Mouse (Mus musculus): ENCODE measurements at regions not wholly inside any gene's neighbourhood (a gene's known extent, or its start where the extent isn't known, plus 50 kb on each side); places are given as distances from the start of the nearest gene placed in this dataset.

DNA sequence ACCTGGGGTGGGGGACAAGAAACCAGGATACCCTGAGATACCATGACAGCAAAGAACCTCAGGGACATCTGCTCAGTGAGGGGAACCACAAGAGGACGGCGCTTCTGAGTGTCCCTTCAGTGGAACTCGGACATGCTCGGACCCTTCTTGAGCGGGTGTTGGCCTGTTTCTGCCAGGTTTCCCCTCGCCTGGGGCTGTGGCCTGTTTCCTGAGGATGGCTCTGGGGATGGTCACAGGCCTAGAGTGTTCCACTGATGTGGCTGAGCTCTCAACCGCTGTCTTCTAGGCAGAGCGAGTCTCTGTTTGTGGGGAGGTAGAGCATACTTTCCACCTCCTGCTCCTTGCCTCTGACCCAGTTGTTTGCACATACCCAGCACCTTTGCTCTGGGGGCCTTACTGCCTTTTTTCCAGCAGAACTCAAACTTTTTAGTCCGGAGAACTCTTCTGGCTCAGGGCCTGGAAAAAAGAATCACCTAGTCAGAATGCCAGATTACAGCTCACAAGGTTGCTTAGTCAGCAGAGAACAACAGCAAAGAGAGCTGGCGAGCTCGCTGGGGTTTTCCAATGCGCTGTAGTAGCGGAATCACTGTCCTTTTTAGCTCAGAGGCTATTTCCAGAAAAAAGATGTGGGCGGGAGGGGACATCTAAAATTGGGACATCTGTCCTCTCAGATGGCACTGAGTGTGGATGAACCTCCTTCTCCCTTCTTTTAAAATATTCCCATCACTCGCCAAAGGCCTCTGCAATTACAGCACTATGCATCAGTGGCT, 65.3 kb downstream of the Med10 start:
- Histone ChIP-seq H3K4me3 (no peak overlapping the region), H3K27ac (no peak overlapping the region)
- peak; percentile 36 to 44 for DNase-seq (ENCODE audit: low spot score in 2 of 2)
- no peak for TF ChIP-seq CTCF (conservative IDR thresholded peaks at IDR 0.05)

DNA sequence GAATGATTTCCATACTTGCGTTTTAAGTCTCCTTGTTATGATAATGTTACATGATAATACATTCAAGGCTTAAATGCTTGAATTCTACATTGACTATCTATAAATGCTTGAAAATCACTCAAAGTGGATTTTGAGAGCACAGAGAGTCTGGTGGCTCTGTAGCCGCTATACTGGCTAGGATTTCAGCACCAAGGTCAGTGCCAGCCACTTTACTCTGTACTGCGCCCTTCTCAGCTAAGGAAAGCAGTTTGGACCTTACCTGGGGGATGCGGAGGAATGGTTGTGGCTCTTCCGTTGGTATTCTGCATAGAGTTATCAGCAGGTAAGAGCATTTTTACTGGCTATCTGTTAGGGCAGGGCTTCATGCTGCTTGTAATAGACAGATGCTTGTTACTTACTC, 94.3 kb downstream of the Med10 start:
- no peak overlapping the region for H3K27ac ChIP-seq
- no peak for DNase-seq (ENCODE audit: low spot score in 2 of 2)
- H3K4me3 ChIP-seq = no peak overlapping the region
- no peak for TF ChIP-seq CTCF (conservative IDR thresholded peaks at IDR 0.05)

DNA sequence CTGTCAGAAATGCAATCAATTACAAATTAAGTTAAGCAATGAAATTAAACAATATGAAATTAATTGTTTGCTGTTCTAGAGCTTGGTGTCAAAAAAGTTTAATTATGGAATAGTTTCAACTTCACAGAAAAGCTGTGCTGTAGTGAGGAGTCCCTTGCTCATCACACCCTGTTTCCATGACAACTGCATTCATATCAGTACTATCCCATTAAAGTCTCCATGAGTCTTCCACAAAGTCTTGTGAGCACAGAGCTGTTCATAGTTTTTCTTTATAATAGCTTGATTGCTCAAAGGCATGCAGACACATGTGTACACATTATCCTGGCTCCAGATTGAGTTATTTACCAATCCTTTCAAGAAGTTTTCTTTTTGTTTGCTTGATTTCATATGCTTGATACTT, 98.9 kb downstream of the Med10 start:
- Histone ChIP-seq H3K4me3 (no peak overlapping the region), H3K27ac (no peak overlapping the region)
- DNase-seq (ENCODE audit: low spot score in 2 of 2) = no peak
- TF ChIP-seq CTCF (conservative IDR thresholded peaks at IDR 0.05) = no peak

DNA sequence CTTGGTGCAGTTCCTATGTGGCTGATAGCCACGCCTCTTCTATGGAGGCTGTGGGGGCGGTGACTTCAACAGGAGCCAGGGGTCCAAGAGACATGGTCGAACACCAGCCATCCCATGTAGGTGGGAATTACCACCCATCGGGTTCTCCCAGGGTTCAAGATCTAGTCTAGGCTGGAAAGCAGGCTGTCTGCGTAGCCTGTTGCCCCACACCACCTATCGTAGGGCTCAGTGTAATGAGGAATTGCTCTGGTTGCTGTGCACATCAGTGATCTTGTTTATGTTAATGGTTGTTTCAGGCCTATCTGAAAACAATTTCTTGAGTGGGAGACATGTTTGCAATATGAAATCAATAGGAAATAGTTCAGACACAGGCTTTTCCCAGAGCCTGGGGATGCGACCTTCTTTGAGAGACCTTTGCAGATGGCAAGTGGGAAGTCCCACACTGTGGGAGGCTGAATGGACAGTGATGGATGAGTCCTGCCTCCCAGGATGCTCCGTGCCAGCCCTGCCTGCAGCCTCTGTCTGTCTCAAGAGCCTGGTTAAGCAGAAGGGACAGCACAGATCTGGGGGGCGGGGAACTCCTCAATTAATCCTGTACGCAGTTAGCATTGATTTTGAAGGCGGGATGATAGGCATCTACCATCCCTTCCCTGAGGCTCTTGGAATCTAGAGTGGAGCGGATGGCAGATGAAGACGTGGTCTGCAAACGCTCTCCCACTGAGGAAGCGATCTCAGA, 104.8 kb downstream of the Med10 start:
- no peak for TF ChIP-seq CTCF (conservative IDR thresholded peaks at IDR 0.05)
- no peak for DNase-seq (ENCODE audit: low spot score in 2 of 2)
- no peak overlapping the region for H3K4me3 ChIP-seq
- no peak overlapping the region for H3K27ac ChIP-seq

DNA sequence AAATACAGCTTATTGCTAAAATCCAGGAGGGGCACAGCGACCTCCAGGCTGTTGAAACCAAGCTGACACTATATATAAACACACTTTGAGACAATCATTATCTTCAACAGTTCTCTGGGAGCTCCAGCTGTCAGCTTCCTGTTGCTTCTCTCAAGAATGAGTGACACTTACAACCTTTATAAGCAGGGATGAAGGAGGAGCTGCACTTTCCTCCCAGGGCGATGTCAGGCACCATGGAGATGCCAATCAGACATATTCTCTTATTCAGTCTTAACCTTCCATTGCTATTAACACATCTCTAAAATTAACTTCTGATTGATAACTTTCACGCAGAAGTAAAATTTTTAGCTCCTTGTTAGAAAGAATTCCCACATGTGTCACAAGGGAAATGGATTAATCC, 113.6 kb downstream of the Med10 start:
- Histone ChIP-seq H3K4me3 (no peak overlapping the region), H3K27ac (no peak overlapping the region)
- DNase-seq (ENCODE audit: low spot score in 2 of 2) = no peak
- TF ChIP-seq CTCF (conservative IDR thresholded peaks at IDR 0.05) = no peak

DNA sequence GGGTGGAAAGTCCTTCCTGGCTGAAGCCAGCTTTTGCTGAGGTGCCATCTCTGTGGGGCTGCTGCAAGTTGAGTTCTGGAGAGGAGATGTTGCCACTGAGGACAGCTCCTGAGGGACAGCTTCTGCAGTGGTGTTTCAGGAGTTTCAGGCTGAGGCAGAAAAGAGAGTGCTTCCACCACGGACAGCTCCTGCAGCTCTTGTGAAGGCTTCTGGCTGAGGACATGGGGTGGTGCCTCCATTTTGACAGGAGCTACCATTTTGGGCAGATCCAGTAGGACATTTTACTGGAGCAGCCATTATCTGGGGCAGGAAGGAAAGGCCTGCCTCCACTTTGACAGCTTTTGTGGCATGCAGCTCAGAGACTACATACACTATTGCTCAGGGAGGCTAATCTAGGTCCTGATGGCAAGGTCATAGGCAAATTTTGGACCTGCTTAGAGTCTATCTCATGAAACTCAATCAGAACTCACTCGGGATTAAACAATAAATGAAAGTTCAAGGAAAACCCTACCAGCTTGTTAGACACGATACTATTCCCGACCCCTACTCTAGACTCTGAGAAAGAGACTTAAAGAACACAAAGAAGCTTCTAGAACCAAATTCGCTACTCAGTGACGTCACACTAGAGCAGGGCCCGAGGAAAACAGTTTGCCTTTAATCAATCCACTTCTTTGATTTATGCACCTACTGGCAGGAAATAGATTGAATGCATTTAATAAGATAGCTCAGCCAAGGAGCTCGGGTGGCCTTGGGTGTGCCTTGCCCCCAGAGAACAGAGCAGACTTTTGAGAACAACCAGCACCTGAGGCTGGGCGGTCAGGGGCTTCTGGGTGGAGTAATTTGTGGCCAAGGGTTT, 130.7 kb downstream of the Med10 start:
- DNase-seq (ENCODE audit: low spot score in 2 of 2) = no peak
- TF ChIP-seq CTCF (conservative IDR thresholded peaks at IDR 0.05) = peak; percentile 41; the same call in 1 of the 2 replicates
- Histone ChIP-seq H3K27ac (peak overlapping the region; percentile 82), H3K4me3 (peak overlapping the region; percentile 19; the same call in 1 of the 2 replicates)

DNA sequence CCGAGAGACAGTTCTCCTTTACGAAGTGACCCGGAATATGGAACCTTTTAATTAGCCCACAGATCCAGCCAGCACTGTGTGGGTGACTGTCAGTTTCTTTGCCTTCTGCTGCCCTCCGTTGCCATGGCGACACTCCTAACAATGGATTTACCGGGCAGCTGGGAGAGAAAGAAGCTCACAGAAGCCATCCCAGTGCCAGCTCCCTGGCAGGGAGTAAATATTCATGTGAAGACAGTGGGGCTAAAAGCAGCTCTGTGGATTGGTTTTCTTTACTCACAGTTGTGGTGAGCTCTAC, 131.3 kb downstream of the Med10 start:
- no peak for TF ChIP-seq CTCF (conservative IDR thresholded peaks at IDR 0.05)
- DNase-seq (ENCODE audit: low spot score in 2 of 2) = peak; percentile 88
- Histone ChIP-seq H3K27ac (peak overlapping the region; percentile 82), H3K4me3 (peak overlapping the region; percentile 19; the same call in 1 of the 2 replicates)

DNA sequence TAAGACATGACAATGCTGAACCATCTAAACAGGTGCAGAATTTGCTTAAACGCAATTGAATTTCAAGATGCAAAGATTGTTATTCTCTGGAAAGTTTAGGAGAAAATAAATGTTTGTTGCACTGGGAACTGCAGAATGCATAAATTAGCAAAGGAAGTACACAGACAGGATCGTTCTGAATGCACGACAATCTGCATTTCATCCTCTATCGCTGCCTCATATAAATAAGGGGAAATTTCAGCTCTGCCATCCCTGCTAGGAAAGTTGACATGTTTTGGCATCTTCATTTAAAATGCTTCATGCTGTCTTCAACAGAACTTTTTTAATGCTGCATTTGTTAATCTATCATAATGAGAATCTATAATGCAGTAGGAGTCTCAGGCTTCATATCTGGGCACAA, 137.6 kb downstream of the Med10 start:
- no peak for TF ChIP-seq CTCF (conservative IDR thresholded peaks at IDR 0.05)
- H3K27ac ChIP-seq = no peak overlapping the region
- no peak overlapping the region for H3K4me3 ChIP-seq
- DNase-seq (ENCODE audit: low spot score in 2 of 2) = no peak

DNA sequence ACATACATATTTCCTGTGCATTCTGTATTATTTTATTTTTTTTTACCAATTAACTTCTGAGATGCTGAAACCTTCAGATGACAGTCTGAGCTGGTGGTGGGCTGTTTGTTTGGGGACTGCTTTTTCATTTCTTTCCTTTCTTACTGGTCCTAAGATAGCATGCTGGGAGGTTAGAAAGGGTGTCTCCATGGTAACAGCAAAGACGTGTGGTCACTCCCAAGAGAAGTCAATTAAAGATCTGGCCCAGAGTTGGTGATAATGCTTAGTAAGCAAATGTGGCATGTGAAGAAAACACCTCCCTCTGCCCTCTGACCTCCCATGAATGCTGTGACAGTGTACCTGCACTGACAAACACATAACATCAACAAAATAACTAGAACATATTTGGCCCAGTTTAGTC, 142.5 kb downstream of the Med10 start:
- no peak for TF ChIP-seq CTCF (conservative IDR thresholded peaks at IDR 0.05)
- Histone ChIP-seq H3K27ac (no peak overlapping the region), H3K4me3 (no peak overlapping the region)
- no peak for DNase-seq (ENCODE audit: low spot score in 2 of 2)

DNA sequence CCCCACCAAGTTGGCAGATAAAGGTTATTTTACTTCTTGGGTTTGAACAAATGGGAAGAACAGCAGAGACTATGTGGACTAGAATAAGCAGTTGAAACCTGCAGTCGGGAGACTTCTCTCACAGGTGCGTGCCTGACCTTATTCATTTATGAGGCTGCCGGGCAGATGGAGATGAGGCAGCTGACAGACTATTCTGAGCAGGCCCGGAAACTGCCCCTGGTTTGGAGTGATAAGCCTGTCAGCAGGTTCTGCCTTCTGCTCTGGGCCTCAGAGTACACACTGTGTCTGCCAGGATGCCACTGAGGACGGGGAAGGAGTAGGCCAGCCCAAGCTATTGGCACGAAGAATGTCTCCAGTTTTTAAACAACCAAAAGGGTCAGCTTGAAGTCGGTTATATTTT, 144.4 kb downstream of the Med10 start:
- peak overlapping the region; percentile 51 for H3K27ac ChIP-seq

DNA sequence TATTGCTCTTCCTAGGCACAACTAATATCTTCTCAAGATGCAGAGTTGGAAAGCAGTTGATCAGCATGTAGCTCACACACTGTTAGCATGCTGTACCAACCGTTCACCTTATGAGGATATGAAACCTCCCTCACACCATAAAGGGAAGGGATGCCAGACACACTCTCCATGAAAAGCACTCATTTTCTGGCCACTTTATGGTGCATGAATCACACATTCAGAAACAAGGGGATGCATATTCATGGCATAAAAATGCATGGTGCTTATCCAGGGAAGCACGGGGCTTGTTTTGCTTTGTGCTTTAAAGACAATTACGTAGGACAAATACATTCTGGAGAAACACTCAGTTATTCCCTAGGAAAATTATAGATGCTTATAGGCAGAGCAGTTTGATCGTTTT, 149.9 kb downstream of the Med10 start:
- DNase-seq (ENCODE audit: low spot score in 2 of 2) = no peak
- no peak overlapping the region for H3K4me3 ChIP-seq
- no peak overlapping the region for H3K27ac ChIP-seq
- no peak for TF ChIP-seq CTCF (conservative IDR thresholded peaks at IDR 0.05)

More for the DNA sequence above, 144.4 kb downstream of the Med10 start:
- no peak overlapping the region for H3K4me3 ChIP-seq
- no peak for TF ChIP-seq CTCF (conservative IDR thresholded peaks at IDR 0.05)
- peak in 1 of 2 experiments; percentile 13 for DNase-seq (ENCODE audit: low spot score in 2 of 2)

DNA sequence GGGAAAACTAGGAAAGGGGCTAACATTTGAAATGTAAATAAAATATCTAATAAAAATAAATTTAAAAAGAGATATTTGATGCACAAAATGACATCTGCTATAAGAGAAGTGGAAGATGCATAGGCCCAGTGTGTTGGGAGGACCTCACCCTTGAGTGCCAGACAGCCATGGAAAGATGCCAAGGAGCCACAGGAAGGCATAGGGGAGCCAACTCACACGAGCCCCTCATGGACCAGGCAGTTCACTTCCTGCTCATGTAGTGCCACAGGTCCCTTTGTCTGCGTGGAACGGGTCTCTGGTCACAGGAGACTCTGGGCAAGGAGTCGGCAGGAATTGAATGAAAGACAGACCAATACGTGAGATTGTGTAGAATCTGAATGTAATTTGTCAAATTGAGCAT, 152.0 kb downstream of the Med10 start:
- no peak for DNase-seq (ENCODE audit: low spot score in 2 of 2)
- no peak overlapping the region for H3K4me3 ChIP-seq
- no peak overlapping the region for H3K27ac ChIP-seq
- no peak for TF ChIP-seq CTCF (conservative IDR thresholded peaks at IDR 0.05)

DNA sequence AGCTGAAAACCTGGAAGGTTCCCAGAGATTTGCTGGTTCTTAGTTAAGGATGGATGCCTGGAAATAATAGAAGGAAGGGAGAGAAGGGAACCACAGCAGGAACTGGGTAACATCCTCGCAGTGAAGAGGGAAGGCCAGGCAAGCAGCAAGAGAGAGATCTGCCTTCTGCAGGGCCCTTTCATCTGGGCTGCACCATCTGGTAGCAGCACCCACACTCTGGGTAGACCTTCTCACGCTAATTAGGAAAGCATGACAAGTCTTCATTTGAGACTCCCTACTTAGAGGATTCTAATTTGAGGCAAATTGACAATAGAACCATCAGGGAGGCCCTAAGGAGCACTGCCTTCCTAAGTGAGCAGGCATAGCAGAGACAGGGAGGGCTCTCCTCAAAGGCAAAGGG, 153.3 kb downstream of the Med10 start:
- 0 out of 2 replicates have a peak overlapping the region, but pooled peaks have one; percentile 4 for H3K27ac ChIP-seq
- DNase-seq (ENCODE audit: low spot score in 2 of 2) = peak; percentile 13 to 22
- no peak for TF ChIP-seq CTCF (conservative IDR thresholded peaks at IDR 0.05)
- H3K4me3 ChIP-seq = no peak overlapping the region

Measured in layer of hippocampus, adult 2 months (tissue).